25 mouse cellular contexts compared by ENCODE assay signal in genomic region chr2:138242452-138242851, GRCm38 (mm10). TPM values are rescaled to one million over a fixed set of nuclear protein-coding genes. Genes with fewer than 3 reads are reported as not detected.
"Had no signal": no experiment of that assay in that cellular context is flagged by ENCODE, and none has a peak within 500 bp of the region (broad histone marks: within the 10 kb centered on the region; RNA-seq: fewer than 3 reads in every experiment).

No protein-coding gene starts in this region.

- H3K27me3 ChIP-seq: heart, embryonic 12.5 days; hindbrain, embryonic 12.5 days; limb, embryonic 12.5 days; liver, embryonic 13.5 days had no signal

- H3K4me3 ChIP-seq: gastrocnemius, adult 2 months; heart, embryonic 10.5 days; heart, embryonic 12.5 days; hindbrain, embryonic 10.5 days; hindbrain, embryonic 12.5 days; left cerebral cortex, adult 2 months; limb, embryonic 10.5 days; limb, embryonic 12.5 days; liver, embryonic 13.5 days had no signal

- H3K9me3 ChIP-seq: heart, embryonic 10.5 days; heart, embryonic 12.5 days; hindbrain, embryonic 10.5 days; hindbrain, embryonic 12.5 days; limb, embryonic 10.5 days; limb, embryonic 12.5 days; liver, embryonic 13.5 days had no signal

- ATAC-seq: hindbrain, embryonic 16.5 days; inflammation-experienced regulatory T-cells, adult 6 months; intestine, postnatal 0 days had no signal

- H3K4me1 ChIP-seq: heart, embryonic 10.5 days; heart, embryonic 12.5 days; hindbrain, embryonic 10.5 days; hindbrain, embryonic 12.5 days; limb, embryonic 10.5 days; limb, embryonic 12.5 days; liver, embryonic 13.5 days had no signal

- H3K27ac ChIP-seq: gastrocnemius, adult 2 months; heart, embryonic 10.5 days; hindbrain, embryonic 10.5 days; hindbrain, embryonic 12.5 days; hindbrain, embryonic 14.5 days; left cerebral cortex, adult 2 months; limb, embryonic 10.5 days; limb, embryonic 12.5 days; liver, embryonic 13.5 days had no signal

- H3K9ac ChIP-seq: heart, embryonic 12.5 days; hindbrain, embryonic 12.5 days; hindbrain, embryonic 14.5 days; limb, embryonic 12.5 days; liver, embryonic 13.5 days had no signal

- DNase-seq: gastrocnemius, adult 2 months; gastrocnemius, postnatal 10 days; gastrocnemius, postnatal 25 days; heart, adult 18-20 months; heart, postnatal 10 days; heart, postnatal 4 days; kidney, adult 18-20 months; kidney, adult 8-10 months; kidney, postnatal 10 days; kidney, postnatal 25 days; layer of hippocampus, adult 9-11 months; liver; liver, embryonic 13.5 days had no signal

- H3K4me2 ChIP-seq: heart, embryonic 12.5 days; hindbrain, embryonic 12.5 days; hindbrain, embryonic 14.5 days; limb, embryonic 12.5 days; liver, embryonic 11.5 days; liver, embryonic 13.5 days had no signal

- H3K36me3 ChIP-seq: heart, embryonic 10.5 days; heart, embryonic 12.5 days; hindbrain, embryonic 10.5 days; hindbrain, embryonic 12.5 days; limb, embryonic 10.5 days; limb, embryonic 12.5 days; liver, embryonic 13.5 days had no signal

RNA-seq across cellular contexts. Expression of gene Btbd3, which starts 13.9 kb away (rescaled TPM):
- polyA plus RNA-seq: inflammation-experienced regulatory T-cells, adult 6 months had no signal
